Mouse (Mus musculus): Measurements from ENCODE around the gene Kdm6b.
A peak's percentile ranks its signal among the peaks of the same experiment; 100 is the strongest.

The Kdm6b gene

GRCm38 (mm10) chr11:69366855-69367615 lies 46.4 kb downstream of the Kdm6b start:
- no peak for DNase-seq (ENCODE audit: low read depth, low spot score)

DNA sequence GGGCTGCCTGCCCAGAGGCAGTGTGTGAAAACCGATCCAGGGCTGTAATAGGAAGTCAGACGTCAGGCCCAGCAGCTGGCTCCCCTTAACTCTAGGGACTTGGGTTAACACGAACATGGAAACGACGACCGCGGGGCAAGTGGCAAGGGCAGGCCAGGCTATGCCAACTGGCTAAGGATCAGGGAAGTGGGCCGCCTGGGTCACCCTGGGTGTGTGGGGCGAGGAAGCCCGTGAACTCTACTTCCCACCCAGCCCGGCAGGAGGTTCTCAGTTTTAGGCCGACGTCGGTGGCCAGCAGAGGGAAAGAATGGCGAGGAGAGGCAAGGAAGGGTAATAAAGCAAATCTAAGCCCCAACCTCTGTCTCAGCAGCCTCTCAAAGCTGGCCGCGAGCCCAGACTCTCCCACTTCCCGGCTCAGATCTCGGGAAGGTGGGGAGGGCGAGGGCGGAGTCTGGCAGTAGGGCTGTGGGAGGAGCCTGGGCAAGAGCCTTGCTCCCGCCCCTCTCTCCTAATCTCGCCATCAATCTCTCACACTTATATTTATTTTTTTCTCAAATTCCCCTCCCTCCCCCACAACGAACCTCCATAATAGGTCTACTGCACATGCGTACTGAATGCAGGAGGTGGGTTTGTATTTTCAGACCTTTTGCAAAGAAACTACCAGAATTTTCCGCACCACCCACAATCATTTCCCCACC lies 47.2 kb downstream of the Kdm6b start:
- peak; percentile 22 for DNase-seq (ENCODE audit: low read depth, low spot score)

DNA sequence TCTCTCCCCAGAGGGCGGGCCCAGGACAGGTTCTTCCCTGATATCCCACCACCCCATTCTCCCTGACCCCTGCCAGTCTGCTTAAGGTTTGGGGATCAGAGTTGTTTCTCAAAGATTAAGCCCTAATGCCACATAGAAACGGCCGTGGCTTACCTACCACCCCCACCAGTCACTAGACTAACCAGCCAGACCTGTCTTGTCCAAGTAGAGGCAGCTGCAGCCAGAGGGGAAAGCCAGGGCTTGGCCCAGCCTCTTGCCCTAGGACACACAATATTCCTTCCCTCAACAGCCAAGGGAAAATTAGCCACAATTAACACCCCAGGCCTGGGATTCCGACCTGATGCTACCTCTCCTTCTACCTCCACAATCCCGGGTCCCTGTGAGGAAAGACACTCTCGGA lies 47.8 kb downstream of the Kdm6b start:
- no peak for DNase-seq (ENCODE audit: low read depth, low spot score)

DNA sequence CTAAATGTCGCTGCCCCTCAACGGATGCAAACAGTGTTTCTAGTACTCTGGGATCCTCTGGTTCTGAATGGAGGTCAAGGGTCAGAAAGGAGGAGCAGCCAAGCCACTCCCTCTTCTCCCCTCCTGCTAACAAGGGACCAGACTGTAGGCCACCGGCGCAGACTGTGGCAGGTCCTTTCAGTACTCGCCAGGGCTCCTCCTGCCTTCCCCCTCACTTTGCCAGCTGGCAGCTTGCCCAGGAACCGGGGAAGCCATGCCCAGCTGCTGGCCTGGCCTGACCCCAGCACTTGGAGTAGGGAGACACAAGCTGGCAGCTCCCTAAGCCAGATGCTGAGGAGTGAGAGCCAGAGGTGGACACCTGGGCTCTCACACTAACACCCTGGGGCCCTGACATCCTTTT lies 48.6 kb downstream of the Kdm6b start:
- no peak for DNase-seq (ENCODE audit: low read depth, low spot score)

GRCm38 (mm10) chr11:69364376-69364775 lies 49.1 kb downstream of the Kdm6b start:
- no peak for DNase-seq (ENCODE audit: low read depth, low spot score)

DNA sequence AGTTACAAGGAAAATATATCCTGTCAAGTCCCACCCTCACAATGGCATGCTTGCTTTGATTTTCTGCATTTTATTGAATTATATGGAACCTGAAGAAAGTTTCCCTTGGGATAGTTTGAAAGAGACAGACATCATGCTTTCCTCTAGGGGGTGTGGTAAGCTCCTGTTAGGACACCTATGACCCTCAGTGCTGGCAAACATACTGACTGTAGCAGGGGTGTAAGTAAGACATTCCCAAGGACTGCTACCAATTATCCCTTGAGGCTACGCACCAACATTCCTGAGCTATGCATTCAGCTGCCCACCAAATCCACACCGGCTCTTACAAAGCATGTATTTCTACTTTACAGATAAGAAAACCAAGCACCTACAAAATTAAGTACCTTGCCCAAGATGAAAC lies 51.0 kb downstream of the Kdm6b start:
- no peak for DNase-seq (ENCODE audit: low read depth, low spot score)

DNA sequence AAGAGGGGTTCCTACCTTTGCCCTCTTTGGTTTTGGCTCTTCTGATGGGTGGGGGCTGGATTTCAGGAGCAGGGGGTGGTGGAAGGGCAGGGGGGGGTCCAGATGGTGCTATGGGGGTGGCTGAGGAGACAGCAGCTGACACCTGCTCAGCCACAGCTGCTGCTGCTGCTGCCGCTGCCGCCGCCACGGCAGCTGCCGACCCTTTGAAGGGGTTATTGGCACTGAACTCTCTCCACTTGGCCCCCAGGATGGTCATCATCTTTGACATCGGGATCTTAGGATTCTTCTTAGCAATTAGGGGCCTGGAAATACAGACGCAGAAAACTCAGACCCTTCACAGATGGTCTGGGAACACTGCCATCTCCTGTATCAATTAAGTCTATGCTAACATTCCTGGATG lies 51.5 kb downstream of the Kdm6b start:
- no peak for DNase-seq (ENCODE audit: low read depth, low spot score)

- no peak for DNase-seq (ENCODE audit: low read depth, low spot score)
Observed at GRCm38 (mm10) chr11:69357690-69358089, 55.8 kb downstream of the Kdm6b start.

GRCm38 (mm10) chr11:69356544-69356943 lies 56.9 kb downstream of the Kdm6b start:
- DNase-seq (ENCODE audit: low read depth, low spot score) = no peak

Data from c-Kit-negative CD71-positive TER-119-positive erythroid progenitor cells, embryonic 14.5 days (primary cell).